Mouse (Mus musculus) MEL-GATA-1-ER (cell line): ENCODE results near the gene Hexdc.

Source experiments
- DNase-seq: peaks from one replicate; pipeline ENCODE4 v3.0.0-alpha.2; 2012; ENCODE audit warnings: low read depth; ENCODE audit errors: extremely low read depth

Hexdc gene

GRCm38 (mm10) chr11:121204161-121205006 is at the start of gene Hexdc, which contains the start of gene Ogfod3:
TSS of gene Hexdc (plus strand) at chr11:121204433.
TSS of gene Ogfod3 (minus strand) at chr11:121204711.
- peak; percentile 94 for DNase-seq

GRCm38 (mm10) chr11:121156411-121156891 is 47.8 kb upstream of the Hexdc start:
- DNase-seq: no peak

- DNase-seq: no peak
Observed at GRCm38 (mm10) chr11:121159971-121160370, 44.3 kb upstream of the Hexdc start, which contains the start of gene Uts2r. TSS of gene Uts2r (plus strand) at chr11:121160271.

- DNase-seq: no peak
Observed at GRCm38 (mm10) chr11:121160636-121161346, 43.4 kb upstream of the Hexdc start.

- no peak for DNase-seq
Observed at GRCm38 (mm10) chr11:121163751-121164150, 40.5 kb upstream of the Hexdc start.

- DNase-seq: no peak
Observed at GRCm38 (mm10) chr11:121173203-121173602, 31.0 kb upstream of the Hexdc start.

GRCm38 (mm10) chr11:121174234-121174633 is 30.0 kb upstream of the Hexdc start:
- DNase-seq: no peak

- peak; percentile 23 for DNase-seq
Observed at GRCm38 (mm10) chr11:121176285-121177270, 27.7 kb upstream of the Hexdc start.

- no peak for DNase-seq
Observed at GRCm38 (mm10) chr11:121189681-121190080, 14.6 kb upstream of the Hexdc start.

GRCm38 (mm10) chr11:121192742-121193141 is 11.5 kb upstream of the Hexdc start:
- no peak for DNase-seq

- DNase-seq: no peak
Observed at GRCm38 (mm10) chr11:121193415-121193814, 10.8 kb upstream of the Hexdc start.

GRCm38 (mm10) chr11:121198622-121199021 is 5.6 kb upstream of the Hexdc start:
- DNase-seq: no peak

- no peak for DNase-seq
Observed at GRCm38 (mm10) chr11:121199851-121200250, 4.4 kb upstream of the Hexdc start.

- no peak for DNase-seq
Observed at GRCm38 (mm10) chr11:121200781-121201180, 3.5 kb upstream of the Hexdc start.

- DNase-seq: peak; percentile 50
Observed at GRCm38 (mm10) chr11:121201436-121202198, 2.6 kb upstream of the Hexdc start.

- no peak for DNase-seq
Observed at GRCm38 (mm10) chr11:121203859-121204160, 423 bp upstream of the Hexdc start.

GRCm38 (mm10) chr11:121216831-121217230 is 12.6 kb downstream of the Hexdc start:
- DNase-seq: no peak

GRCm38 (mm10) chr11:121219776-121220175 is 15.5 kb downstream of the Hexdc start:
- DNase-seq: no peak

- no peak for DNase-seq
Observed at GRCm38 (mm10) chr11:121220771-121221170, 16.5 kb downstream of the Hexdc start.

- DNase-seq: no peak
Observed at GRCm38 (mm10) chr11:121221321-121222010, 17.2 kb downstream of the Hexdc start.
